Mouse (Mus musculus) spleen, adult 12 weeks (tissue): ENCODE data around the gene Aco1.
"Not testable (repeated sequence)": the region's sequence is repeated elsewhere in the genome, so short reads cannot be mapped to it uniquely, and the experiment has no call there.

ENCODE experiments used
- DNase-seq: peaks from one replicate; pipeline ENCODE4 v3.0.0; 2022; ENCODE audit warnings: low spot score

The Aco1 gene

GRCm38 (mm10) chr4:40142743-40143532, at the start of gene Aco1:
Gene Aco1 (plus strand): TSS chr4:40143081.
- peak; percentile 95 for DNase-seq

- no peak for DNase-seq
Observed at GRCm38 (mm10) chr4:40094974-40095373, 47.9 kb upstream of the Aco1 start.

GRCm38 (mm10) chr4:40102996-40103395, 39.9 kb upstream of the Aco1 start:
- no peak for DNase-seq

- no peak for DNase-seq
Observed at GRCm38 (mm10) chr4:40106004-40106536, 36.8 kb upstream of the Aco1 start.

- no peak for DNase-seq
Observed at GRCm38 (mm10) chr4:40108030-40108429, 34.9 kb upstream of the Aco1 start.

- DNase-seq: no peak
Observed at GRCm38 (mm10) chr4:40113173-40113572, 29.7 kb upstream of the Aco1 start.

GRCm38 (mm10) chr4:40121221-40121620, 21.7 kb upstream of the Aco1 start:
- no peak for DNase-seq

GRCm38 (mm10) chr4:40122291-40122690, 20.6 kb upstream of the Aco1 start:
- DNase-seq: not testable (repeated sequence)

- peak; percentile 52 for DNase-seq
Observed at GRCm38 (mm10) chr4:40134468-40135102, 8.3 kb upstream of the Aco1 start.

GRCm38 (mm10) chr4:40136519-40136918, 6.4 kb upstream of the Aco1 start:
- no peak for DNase-seq

- no peak for DNase-seq
Observed at GRCm38 (mm10) chr4:40139663-40140255, 3.1 kb upstream of the Aco1 start.

- no peak for DNase-seq
Observed at GRCm38 (mm10) chr4:40143533-40143871, 621 bp downstream of the Aco1 start.

- no peak for DNase-seq
Observed at GRCm38 (mm10) chr4:40144543-40144942, 1.7 kb downstream of the Aco1 start.

- DNase-seq: no peak
Observed at GRCm38 (mm10) chr4:40144981-40145380, 2.1 kb downstream of the Aco1 start.

- DNase-seq: no peak
Observed at GRCm38 (mm10) chr4:40148281-40148680, 5.4 kb downstream of the Aco1 start.

- no peak for DNase-seq
Observed at GRCm38 (mm10) chr4:40150046-40150445, 7.2 kb downstream of the Aco1 start.

GRCm38 (mm10) chr4:40152771-40153170, 9.9 kb downstream of the Aco1 start:
- DNase-seq: no peak

GRCm38 (mm10) chr4:40153500-40153899, 10.6 kb downstream of the Aco1 start:
- DNase-seq: no peak

GRCm38 (mm10) chr4:40154751-40155150, 11.9 kb downstream of the Aco1 start:
- DNase-seq: no peak

- no peak for DNase-seq
Observed at GRCm38 (mm10) chr4:40155467-40155999, 12.7 kb downstream of the Aco1 start.

GRCm38 (mm10) chr4:40156153-40156552, 13.3 kb downstream of the Aco1 start:
- DNase-seq: no peak

GRCm38 (mm10) chr4:40156582-40157499, 14.0 kb downstream of the Aco1 start:
- no peak for DNase-seq
